Mouse (Mus musculus) heart, embryonic 13.5 days (tissue): ENCODE data around the gene Jmjd6. TPM values are rescaled to one million over a fixed set of nuclear protein-coding genes. Genes with fewer than 3 reads are reported as not detected.

Experiments
- ATAC-seq: fragments of 200-750 bp; cut with Nextera tagmentation; 2 replicates; pipeline ENCODE4 v1.8.0; 2017; ENCODE audit warnings: moderate TSS enrichment; ENCODE audit not compliant: insufficient number of reproducible peaks, low FRiP score, low TSS enrichment; ENCODE audit errors: extremely low read depth
- H3K27ac ChIP-seq: fragments of 300-500 bp; sonication (generic); replicated peaks from 2 replicates; pipeline ENCODE4 v1.5.1; 2015; ENCODE audit warnings: moderate library complexity, mild to moderate bottlenecking, inconsistent platforms
- H3K27me3 ChIP-seq: fragments of 300-500 bp; sonication (generic); replicated peaks from 2 replicates; pipeline ENCODE4 v1.6.1; 2015; ENCODE audit warnings: mild to moderate bottlenecking, inconsistent platforms
- H3K36me3 ChIP-seq: fragments of 300-500 bp; sonication (generic); 2 replicates; pipeline ENCODE4 v1.6.1; 2015; ENCODE audit warnings: mild to moderate bottlenecking, inconsistent platforms
- H3K4me1 ChIP-seq: fragments of 300-500 bp; sonication (generic); 2 replicates; pipeline ENCODE4 v1.6.1; 2015; ENCODE audit warnings: inconsistent platforms
- H3K4me2 ChIP-seq: fragments of 300-500 bp; sonication (generic); 2 replicates; pipeline ENCODE4 v1.6.1; 2015; ENCODE audit warnings: inconsistent platforms, mild to moderate bottlenecking, moderate library complexity
- H3K4me3 ChIP-seq: fragments of 300-500 bp; sonication (generic); 2 replicates; pipeline ENCODE4 v1.5.1; 2015; ENCODE audit warnings: moderate library complexity, mild to moderate bottlenecking, inconsistent platforms
- H3K9ac ChIP-seq: fragments of 300-500 bp; sonication (generic); 2 replicates; pipeline ENCODE4 v1.6.1; 2015; ENCODE audit warnings: inconsistent platforms, mild to moderate bottlenecking, moderate library complexity
- H3K9me3 ChIP-seq: fragments of 300-500 bp; sonication (generic); 2 replicates; pipeline ENCODE4 v1.6.1; 2016; ENCODE audit warnings: inconsistent platforms
- WGBS: fragments of 180-500 bp; shearing (Covaris S2); methylation state at CpG from one replicate; pipeline ENCODE4 v1.1.7; 2015; ENCODE audit warnings: mixed read lengths; 5-methylcytosine and 5-hydroxymethylcytosine counted together
- polyA plus RNA-seq: library from polyadenylated mRNA; unstranded; fragments of >200 nt; fragmentation: Nextera tagmentation; extraction: Ambion mirVana; gene quantifications from 2 replicates; pipeline ENCODE4 v1.2.1, GENCODE M21; 2015

Jmjd6 gene
- polyA plus RNA-seq, 1 experiment from 2014 or later = 61.7 TPM

DNA sequence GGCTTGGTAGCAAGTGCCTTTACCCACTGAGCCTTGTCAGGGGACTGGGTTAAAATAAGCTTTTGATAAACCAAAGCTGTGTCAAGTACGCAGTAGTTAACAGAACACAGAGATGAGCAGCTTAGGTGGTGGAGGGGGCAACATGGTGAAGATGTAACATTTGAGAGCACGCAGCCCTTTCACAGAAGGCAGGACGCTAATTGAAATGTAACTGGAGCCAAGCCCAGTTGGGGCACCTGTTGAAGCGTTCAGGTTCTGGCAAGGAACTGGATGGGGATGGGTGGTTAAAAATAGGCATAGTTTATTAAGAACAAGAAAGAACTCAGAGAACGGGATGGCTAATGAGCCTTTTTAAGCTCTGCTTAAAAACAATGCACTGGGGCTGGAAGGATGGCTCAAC, 43.9 kb downstream of the Jmjd6 start:
- WGBS = 61% methylated on average over 5 of the region's 5 CpGs
- Histone ChIP-seq H3K27ac (no peak overlapping the region), H3K4me3 (no peak overlapping the region), H3K9ac (no peak overlapping the region), H3K4me2 (no peak overlapping the region), H3K9me3 (no peaks in the 10 kb centered on the region), H3K27me3 (no peaks in the 10 kb centered on the region), H3K36me3 (no peaks in the 10 kb centered on the region), H3K4me1 (0 out of 2 replicates have a peak, but pooled peaks cover 6% of the 10 kb centered on the region)
- ATAC-seq = no peak

Other genes with a start within 250 kb of the Jmjd6 start
- 7.2 and 8.0 TPM in 2 replicates for gene Rhbdf2, start 216.4 kb downstream of the Jmjd6 start, polyA plus RNA-seq
- gene Prcd, start 189.9 kb downstream of the Jmjd6 start, polyA plus RNA-seq = 0.51 and 0.93 TPM in 2 replicates
- gene Cygb, start 189.1 kb downstream of the Jmjd6 start, polyA plus RNA-seq = 2.6 TPM in 2 replicates
- not detected in 2 replicates for gene St6galnac1, start 67.9 kb downstream of the Jmjd6 start, polyA plus RNA-seq
- 18.4 and 19.3 TPM in 2 replicates for gene Mxra7, start 15.4 kb downstream of the Jmjd6 start, polyA plus RNA-seq
- gene Mettl23, start 171 bp downstream of the Jmjd6 start, polyA plus RNA-seq = 63.8 and 68.8 TPM in 2 replicates
- gene Mfsd11, start 9.0 kb upstream of the Jmjd6 start, polyA plus RNA-seq = 32.2 and 35.5 TPM in 2 replicates
- 530 and 543 TPM in 2 replicates for gene Srsf2, start 9.6 kb upstream of the Jmjd6 start, polyA plus RNA-seq
- 0.61 and 0.67 TPM in 2 replicates for gene Mgat5b, start 75.4 kb upstream of the Jmjd6 start, polyA plus RNA-seq